Mouse (Mus musculus) kidney, postnatal 4 days (tissue): ENCODE data around the gene Clstn2.
A peak's percentile ranks its signal among the peaks of the same experiment; 100 is the strongest.

ENCODE experiments used
- DNase-seq, 2 experiments: peaks; one replicate each; pipeline ENCODE4 v3.0.0; 2021; ENCODE audit warnings: mixed read lengths in 2 of 2

Gene Clstn2

DNA sequence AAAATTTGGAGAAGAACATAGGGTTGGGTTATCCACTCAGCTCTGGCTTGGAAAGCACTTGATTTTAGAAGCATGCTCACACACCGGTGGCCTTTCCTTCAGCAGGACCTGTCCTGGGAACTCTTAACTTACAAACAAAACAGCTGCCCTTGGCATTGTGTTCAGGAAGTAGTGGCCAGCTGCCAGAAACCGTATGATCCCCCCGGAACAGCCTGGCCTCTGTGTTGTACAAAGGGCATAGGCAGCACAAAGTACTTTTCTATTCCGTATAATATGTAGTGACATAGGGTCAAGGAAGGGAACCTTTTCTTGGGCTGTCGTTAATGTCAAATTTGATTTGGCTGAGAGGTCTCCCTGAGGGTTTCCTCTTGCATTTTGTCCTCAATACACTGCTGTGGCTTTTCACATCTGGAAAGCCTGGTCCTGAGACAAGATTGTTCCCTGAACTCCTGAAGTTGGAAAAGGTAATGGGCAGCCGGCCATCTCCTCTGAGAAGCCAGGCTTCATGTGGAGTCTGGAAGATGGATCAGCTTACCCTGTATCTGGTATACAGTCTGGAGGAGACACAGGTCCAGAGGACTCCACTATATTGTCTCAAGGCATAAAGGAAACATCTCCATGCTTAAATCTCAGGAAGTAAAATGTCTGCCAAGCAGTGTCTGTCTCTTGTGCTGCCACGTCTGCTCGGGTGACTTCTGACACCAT, 494.8 kb downstream of the Clstn2 start:
- DNase-seq: peak in 1 of 2 experiments; percentile 3

DNA sequence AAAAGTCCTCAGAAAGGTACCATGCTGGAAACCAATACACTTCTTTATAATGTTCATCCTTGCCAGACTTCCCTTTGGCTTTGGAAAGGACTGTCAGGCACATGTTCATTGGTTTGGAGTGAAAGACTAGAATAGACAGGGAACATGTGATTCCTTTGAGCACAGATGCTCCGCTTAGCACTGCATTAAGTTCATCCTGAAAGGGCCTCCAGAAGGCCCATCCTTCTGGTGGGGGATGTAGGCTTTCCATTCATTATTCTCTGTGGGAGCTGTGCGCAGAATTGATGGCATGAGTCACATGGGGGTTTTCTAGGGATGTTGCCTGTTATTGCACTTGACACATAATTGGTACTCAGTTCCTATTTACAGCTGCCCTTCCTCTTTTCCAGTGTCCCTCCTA, 498.8 kb downstream of the Clstn2 start:
- no peak for DNase-seq

GRCm38 (mm10) chr9:97533306-97533705, 499.7 kb downstream of the Clstn2 start:
- DNase-seq: no peak

DNA sequence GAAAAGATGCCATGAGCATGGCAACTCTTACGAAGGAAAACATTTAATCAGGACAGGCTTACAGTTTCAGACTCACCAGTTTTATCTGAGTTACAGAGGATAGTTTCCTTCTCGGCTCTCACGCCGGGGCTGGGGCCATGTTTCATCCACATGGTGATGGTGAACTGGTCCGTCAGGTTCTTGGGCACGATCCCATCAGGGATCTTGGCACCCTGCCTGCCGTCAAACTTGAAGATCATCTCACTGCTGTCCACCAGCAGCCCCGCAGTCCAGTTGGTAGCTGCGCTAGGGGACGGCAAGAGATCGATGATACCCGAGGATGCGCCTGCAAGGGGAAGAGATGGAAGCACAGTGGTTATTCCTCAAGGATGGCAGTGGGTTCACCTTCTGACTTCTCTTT, 500.4 kb downstream of the Clstn2 start:
- no peak for DNase-seq

- DNase-seq: no peak
These were observed 505.1 kb downstream of the Clstn2 start for GRCm38 (mm10) chr9:97527926-97528325.

- no peak for DNase-seq
These were observed 505.7 kb downstream of the Clstn2 start for GRCm38 (mm10) chr9:97527276-97527675.

- no peak for DNase-seq
These were observed 507.4 kb downstream of the Clstn2 start for GRCm38 (mm10) chr9:97525563-97525962.

DNA sequence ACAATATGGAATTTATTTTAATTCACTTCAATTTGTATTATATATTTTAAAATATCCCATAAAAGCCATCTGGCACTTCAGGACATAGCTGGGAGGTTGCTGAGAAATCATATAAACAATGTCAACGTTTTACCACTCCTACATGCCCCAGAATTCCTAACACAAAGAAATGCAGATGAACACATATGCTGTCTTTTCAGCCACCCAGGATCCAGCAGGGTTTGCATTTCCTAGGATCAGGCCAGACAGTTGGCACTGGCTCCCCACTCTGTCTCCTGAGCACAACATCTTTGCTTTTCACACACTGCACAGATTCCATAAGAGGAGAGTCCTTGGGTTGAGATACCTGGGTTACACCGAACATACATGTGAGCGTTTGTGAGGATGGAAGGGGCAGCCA, 508.1 kb downstream of the Clstn2 start:
- no peak for DNase-seq

- no peak for DNase-seq
These were observed 512.2 kb downstream of the Clstn2 start for GRCm38 (mm10) chr9:97520771-97521170.

GRCm38 (mm10) chr9:97517006-97517405, 516.0 kb downstream of the Clstn2 start:
- DNase-seq: no peak

DNA sequence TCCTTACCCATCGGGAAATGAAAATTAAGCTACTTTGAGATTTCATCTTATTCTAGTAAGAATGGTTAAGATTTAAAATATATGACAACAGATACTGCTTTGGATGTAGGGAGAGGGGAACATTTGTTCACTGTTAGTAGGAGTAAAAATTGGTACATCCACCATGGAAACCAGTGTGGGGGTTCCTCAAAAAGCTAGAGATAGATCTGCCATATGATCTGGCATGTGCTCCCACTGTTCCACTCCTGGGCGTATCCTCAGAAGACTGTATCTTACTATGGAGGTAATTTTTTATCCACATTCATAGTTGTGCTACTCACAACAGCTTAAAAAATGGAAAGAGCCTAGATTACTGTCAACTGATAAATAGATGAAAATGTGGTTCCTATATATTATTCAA, 518.3 kb downstream of the Clstn2 start:
- no peak for DNase-seq

- DNase-seq: peak in 1 of 2 experiments; percentile 7
These were observed 520.6 kb downstream of the Clstn2 start for GRCm38 (mm10) chr9:97512282-97512850.

DNA sequence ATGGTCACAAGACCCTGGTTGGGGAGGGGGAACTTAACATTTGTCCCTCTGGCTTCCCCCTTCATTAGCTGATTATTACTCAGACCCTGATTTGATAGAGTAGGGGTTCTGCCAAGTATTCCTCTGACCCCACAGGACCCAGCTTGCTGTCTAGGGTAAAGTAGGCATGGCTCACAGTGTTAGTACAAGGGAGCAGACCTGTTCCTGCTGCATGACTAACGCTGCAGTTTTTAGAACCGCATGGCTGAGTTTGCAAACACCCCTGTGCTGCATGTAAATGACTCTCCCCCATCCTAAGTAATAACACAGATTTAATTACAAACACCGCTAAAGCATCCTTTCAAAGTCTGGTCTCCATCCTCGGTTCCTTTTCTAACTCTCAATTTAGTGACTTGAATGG, 531.6 kb downstream of the Clstn2 start:
- DNase-seq: no peak

- no peak for DNase-seq
These were observed 537.9 kb downstream of the Clstn2 start for GRCm38 (mm10) chr9:97495056-97495455.

DNA sequence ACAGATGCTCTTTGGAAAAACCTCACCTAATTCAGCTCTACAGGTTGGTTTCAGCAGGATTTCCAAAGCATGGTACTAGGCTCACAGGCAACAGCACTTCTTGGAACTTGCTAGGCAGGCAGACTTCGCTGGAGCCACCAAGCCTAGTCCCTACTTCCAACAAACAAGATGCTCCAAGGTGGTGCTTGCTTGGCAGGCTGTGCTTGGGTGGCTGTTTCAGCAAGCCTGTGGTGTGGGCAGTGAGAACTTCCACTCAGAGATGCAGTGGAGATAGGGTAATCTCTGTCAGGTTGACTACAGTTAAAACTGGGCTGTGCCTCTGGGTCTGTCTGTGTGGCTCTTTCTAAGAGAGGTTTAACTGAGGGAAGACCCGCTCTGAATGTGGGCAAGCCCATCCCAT, 541.4 kb downstream of the Clstn2 start:
- DNase-seq: no peak

DNA sequence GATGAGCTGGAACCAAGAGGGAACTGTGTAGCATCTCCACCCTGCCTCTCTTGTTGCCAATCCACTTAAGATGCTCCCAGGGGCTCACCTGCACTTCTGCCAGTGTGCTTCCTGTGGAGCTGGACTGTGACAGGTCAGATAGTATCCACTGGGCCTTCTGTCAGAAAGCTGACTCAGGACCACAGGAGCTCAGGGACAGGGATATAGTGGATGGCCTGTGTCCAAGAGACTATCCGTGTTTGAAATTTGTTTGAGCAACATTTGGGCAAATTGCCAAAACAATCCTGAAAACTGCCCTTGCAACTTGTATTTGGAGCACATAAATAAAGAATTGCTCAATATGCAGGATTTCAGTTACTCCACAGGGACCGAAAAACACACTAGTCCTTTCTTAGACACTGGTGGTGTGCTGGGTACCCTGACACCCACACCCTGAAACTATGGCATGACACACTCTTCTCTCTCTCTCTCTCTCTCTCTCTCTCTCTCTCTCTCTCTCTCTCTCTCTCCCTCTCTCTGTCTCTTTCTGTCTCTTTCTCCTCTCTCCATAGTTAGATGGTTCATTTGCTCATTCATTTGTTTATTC, 542.3 kb downstream of the Clstn2 start:
- DNase-seq: no peak

GRCm38 (mm10) chr9:97486826-97487225, 546.2 kb downstream of the Clstn2 start:
- DNase-seq: no peak

GRCm38 (mm10) chr9:97481187-97481586, 551.8 kb downstream of the Clstn2 start:
- DNase-seq: no peak

DNA sequence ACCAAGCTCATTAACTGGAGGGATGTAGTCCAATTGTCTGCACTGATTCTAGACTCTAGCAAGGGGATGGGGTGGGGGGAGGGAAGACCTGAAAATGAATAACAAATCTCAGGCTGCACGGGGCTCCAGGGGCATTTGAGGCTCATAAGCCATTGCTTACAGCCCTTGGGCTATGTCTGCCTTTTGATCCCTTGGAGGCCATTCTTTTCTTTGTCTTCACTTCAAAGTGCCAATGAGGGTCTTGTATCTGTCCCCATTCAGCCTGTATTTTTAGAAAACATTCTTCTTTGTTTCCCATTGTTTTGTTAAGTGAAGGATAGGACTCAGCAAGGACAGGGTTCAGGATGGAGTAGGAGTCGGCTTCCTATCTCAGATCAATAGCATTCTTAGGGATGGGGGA, 556.0 kb downstream of the Clstn2 start:
- DNase-seq: no peak

GRCm38 (mm10) chr9:97476456-97476855, 556.5 kb downstream of the Clstn2 start:
- DNase-seq: no peak

- peak; percentile 4 to 5 for DNase-seq
These were observed 558.1 kb downstream of the Clstn2 start for GRCm38 (mm10) chr9:97474896-97475295.

- no peak for DNase-seq
These were observed 561.9 kb downstream of the Clstn2 start for GRCm38 (mm10) chr9:97471014-97471591.

- no peak for DNase-seq
These were observed 572.5 kb downstream of the Clstn2 start for GRCm38 (mm10) chr9:97460452-97460851.

- no peak for DNase-seq
These were observed 573.2 kb downstream of the Clstn2 start for GRCm38 (mm10) chr9:97459745-97460144.
